Mouse (Mus musculus): ENCODE results near the gene Ttc21a.

DNA sequence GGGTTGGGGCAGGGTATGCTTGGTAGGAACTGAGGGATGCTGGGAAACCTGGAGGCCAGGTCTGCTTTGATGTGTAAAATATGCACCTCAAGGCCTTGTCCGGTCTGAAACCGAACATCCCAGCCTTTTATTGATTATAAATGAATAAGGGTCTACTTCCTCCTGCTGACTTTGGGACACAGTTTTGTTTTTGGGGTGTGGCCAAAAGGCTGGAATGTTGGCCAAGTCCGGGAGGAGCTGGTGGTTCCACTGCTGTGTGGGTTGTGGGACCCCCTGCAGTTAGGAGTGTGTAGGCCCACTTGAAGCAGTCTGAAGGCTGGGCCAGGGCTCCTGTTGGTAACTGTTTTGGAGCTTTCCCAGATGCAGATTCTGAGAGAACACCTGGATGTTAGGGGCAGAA lies 68.5 kb downstream of the Ttc21a start:
- no peak for TF ChIP-seq CTCF (IDR thresholded peaks at IDR 0.05; ENCODE audit: low read depth, low read length)
- TF ChIP-seq POLR2AphosphoS5 (IDR thresholded peaks at IDR 0.05; ENCODE audit: insufficient replicate concordance, low read depth, low read length): no peak

Measured in G1E (cell line).